Mouse (Mus musculus): ENCODE measurements around the gene Comt. TPM values are rescaled to one million over a fixed set of nuclear protein-coding genes. Genes with fewer than 3 reads are reported as not detected.
A peak's percentile ranks its signal among the peaks of the same experiment; 100 is the strongest.

Comt gene
- polyA plus RNA-seq, 1 experiment from 2014 or later, result 90.1 TPM

DNA sequence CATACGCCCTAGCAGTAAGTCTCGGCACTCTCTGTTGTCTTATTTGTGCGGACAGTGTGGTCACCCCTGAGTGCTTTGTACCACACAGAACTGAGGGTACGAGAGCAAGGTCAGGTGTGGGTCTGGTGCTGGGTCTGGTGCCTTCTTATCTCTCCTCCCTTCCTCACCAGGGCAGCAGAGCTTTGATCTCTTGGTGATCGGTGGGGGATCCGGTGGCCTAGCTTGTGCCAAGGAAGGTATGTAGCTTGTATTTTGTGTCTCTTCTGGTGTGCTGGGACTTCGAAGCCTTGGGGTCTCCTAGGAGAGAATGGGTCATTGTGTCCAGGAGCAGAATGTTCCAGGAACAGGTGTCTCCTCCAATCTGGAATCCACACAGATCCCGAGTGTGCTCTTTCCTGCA, 3.0 kb upstream of the Comt start:
- H3K36me3 ChIP-seq (ENCODE audit: control insufficient read depth, insufficient read depth, low read length), result no peaks in the 10 kb centered on the region; the same call in 1 of the 2 replicates
- no peak for ATAC-seq (replicated peaks; ENCODE audit: insufficient number of reproducible peaks, low FRiP score, low TSS enrichment)
- H3K4me2 ChIP-seq, result peak overlapping the region; percentile 49
- no peaks in the 10 kb centered on the region for H3K27me3 ChIP-seq (ENCODE audit: control insufficient read depth, insufficient read depth, low read length)
- 0 out of 2 replicates have a peak overlapping the region, but pooled peaks have one; percentile 52 for H3K9ac ChIP-seq (ENCODE audit: low read depth, low read length)
- 0 out of 2 replicates have a peak overlapping the region, but pooled peaks have one; percentile 78 for H3K27ac ChIP-seq (ENCODE audit: low read depth, low read length)
- H3K9me3 ChIP-seq (replicated peaks; ENCODE audit: control insufficient read depth, low read length), result no peaks in the 10 kb centered on the region
- peak overlapping the region; percentile 25 for H3K4me3 ChIP-seq (ENCODE audit: low read depth, low read length)
- WGBS (ENCODE audit: insufficient replicate concordance), result 78% methylated on average over 8 of the region's 8 CpGs
- H3K4me1 ChIP-seq (ENCODE audit: control insufficient read depth, insufficient read depth, low read length), result peaks cover 16% of the 10 kb centered on the region

DNA sequence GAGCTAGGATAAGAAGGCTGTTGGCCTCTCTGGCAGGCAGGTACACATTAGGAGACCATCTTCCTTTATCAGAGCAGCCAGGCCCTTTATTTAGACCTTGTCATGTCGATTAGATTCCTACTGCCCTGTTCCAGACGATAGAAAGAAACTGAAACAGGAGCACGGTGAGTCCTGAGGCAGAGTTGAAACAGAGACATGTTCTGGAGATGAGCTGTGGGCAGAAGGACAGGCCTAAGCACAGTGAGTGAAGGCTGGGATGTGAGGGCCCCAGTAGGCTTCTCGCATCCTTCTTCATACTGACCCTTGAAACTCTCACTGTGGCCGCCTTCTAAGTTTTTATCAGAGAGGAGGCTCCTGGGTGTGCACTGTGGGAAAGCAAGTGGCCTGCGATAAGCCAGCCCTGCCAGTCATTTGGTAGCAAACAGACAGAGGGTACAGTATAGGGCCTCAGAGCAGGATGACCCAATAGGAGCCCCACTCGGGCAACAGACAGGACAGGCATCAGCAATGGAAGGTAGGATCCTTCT, 1.9 kb upstream of the Comt start:
- peak overlapping the region; percentile 25 for H3K4me3 ChIP-seq (ENCODE audit: low read depth, low read length)
- H3K4me2 ChIP-seq, result peak overlapping the region; percentile 74
- peak; percentile 87 for ATAC-seq (replicated peaks; ENCODE audit: insufficient number of reproducible peaks, low FRiP score, low TSS enrichment)
- H3K36me3 ChIP-seq (ENCODE audit: control insufficient read depth, insufficient read depth, low read length), result no peaks in the 10 kb centered on the region
- 62% methylated on average over 7 of the region's 7 CpGs for WGBS (ENCODE audit: insufficient replicate concordance)
- H3K27me3 ChIP-seq (ENCODE audit: control insufficient read depth, insufficient read depth, low read length), result no peaks in the 10 kb centered on the region
- peak overlapping the region; percentile 78 for H3K27ac ChIP-seq (ENCODE audit: low read depth, low read length)
- peak overlapping the region; percentile 46; the same call in 1 of the 2 replicates for H3K9ac ChIP-seq (ENCODE audit: low read depth, low read length)
- no peaks in the 10 kb centered on the region for H3K9me3 ChIP-seq (replicated peaks; ENCODE audit: control insufficient read depth, low read length)
- H3K4me1 ChIP-seq (ENCODE audit: control insufficient read depth, insufficient read depth, low read length), result peaks cover 25% of the 10 kb centered on the region

DNA sequence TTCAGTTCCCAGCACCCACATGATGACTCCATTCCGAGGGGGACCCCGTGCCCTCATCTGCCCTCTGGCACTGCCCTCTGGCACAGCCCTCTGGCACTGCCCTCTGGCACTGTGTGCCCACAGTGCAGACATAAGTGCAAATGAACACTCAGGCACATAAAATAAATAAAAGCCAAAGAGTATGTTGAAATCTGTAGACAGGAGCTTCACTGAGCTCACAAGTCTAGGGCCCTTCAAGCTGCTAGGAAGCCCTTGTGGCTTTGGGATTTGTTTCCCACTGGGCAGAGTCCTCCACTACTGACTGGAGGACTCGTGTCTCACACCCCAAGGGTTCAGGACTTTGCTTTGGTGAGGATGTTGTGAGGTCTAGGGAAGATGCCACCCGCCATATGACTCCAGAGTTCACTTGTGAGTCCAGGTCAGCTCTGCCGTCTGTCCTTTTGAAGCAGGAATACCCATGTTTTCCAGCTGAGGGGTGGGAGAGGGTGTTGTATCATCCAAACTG, 1.4 kb upstream of the Comt start:
- no peak for ATAC-seq (replicated peaks; ENCODE audit: insufficient number of reproducible peaks, low FRiP score, low TSS enrichment)
- Histone ChIP-seq H3K9me3 (replicated peaks; ENCODE audit: control insufficient read depth, low read length) (no peaks in the 10 kb centered on the region), H3K4me3 (ENCODE audit: low read depth, low read length) (no peak overlapping the region), H3K27me3 (ENCODE audit: control insufficient read depth, insufficient read depth, low read length) (no peaks in the 10 kb centered on the region), H3K4me1 (ENCODE audit: control insufficient read depth, insufficient read depth, low read length) (peaks cover 25% of the 10 kb centered on the region), H3K27ac (ENCODE audit: low read depth, low read length) (peak overlapping the region; percentile 78), H3K36me3 (ENCODE audit: control insufficient read depth, insufficient read depth, low read length) (no peaks in the 10 kb centered on the region), H3K4me2 (peak overlapping the region; percentile 74), H3K9ac (ENCODE audit: low read depth, low read length) (peak overlapping the region; percentile 46; the same call in 1 of the 2 replicates)
- 82% methylated on average over 5 of the region's 5 CpGs for WGBS (ENCODE audit: insufficient replicate concordance)

DNA sequence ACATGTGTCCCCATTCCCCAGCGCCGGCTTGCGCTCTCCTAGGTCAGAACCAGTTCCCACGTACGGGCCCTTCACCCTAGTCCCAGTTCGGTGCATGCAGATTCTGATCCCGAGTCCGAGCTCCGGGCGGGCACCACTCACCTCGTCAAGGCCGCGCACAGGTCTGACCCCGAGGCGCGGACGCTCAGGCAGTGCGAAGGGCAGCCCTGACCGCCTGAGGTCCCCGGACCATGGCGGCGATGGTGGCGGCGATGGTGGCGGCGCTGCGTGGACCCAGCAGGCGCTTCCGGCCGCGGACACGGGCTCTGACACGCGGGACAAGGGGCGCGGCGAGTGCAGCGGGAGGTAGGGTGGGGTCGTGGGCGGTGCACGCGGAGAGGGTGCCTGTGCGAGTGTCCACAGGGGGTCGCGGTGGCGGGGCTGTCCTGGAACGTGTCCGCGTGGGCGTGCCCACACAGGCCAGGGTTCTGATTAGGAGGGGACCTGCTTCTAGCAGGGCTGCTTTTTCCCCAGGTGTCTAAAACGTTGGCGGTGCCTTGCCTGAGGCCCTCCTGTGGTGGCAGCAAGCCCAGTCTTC, 349 bp downstream of the Comt start, which contains the start of gene Txnrd2:
Gene Txnrd2, plus strand, starts transcription at position 170 of the 577 bp plus-strand sequence.
- under 1% methylated on average over 52 of the region's 52 CpGs for WGBS (ENCODE audit: insufficient replicate concordance)
- Histone ChIP-seq H3K9me3 (replicated peaks; ENCODE audit: control insufficient read depth, low read length) (no peaks in the 10 kb centered on the region), H3K9ac (ENCODE audit: low read depth, low read length) (peak within 1 kb of the TSS; percentile 95), H3K4me3 (ENCODE audit: low read depth, low read length) (peak within 1 kb of the TSS; percentile 90), H3K4me2 (peak within 1 kb of the TSS; percentile 74), H3K27me3 (ENCODE audit: control insufficient read depth, insufficient read depth, low read length) (no peaks in the 10 kb centered on the region), H3K27ac (ENCODE audit: low read depth, low read length) (peak within 1 kb of the TSS; percentile 70), H3K4me1 (ENCODE audit: control insufficient read depth, insufficient read depth, low read length) (peaks cover 25% of the 10 kb centered on the region), H3K36me3 (ENCODE audit: control insufficient read depth, insufficient read depth, low read length) (no peaks in the 10 kb centered on the region)
- peak; percentile 83 for ATAC-seq (replicated peaks; ENCODE audit: insufficient number of reproducible peaks, low FRiP score, low TSS enrichment)

DNA sequence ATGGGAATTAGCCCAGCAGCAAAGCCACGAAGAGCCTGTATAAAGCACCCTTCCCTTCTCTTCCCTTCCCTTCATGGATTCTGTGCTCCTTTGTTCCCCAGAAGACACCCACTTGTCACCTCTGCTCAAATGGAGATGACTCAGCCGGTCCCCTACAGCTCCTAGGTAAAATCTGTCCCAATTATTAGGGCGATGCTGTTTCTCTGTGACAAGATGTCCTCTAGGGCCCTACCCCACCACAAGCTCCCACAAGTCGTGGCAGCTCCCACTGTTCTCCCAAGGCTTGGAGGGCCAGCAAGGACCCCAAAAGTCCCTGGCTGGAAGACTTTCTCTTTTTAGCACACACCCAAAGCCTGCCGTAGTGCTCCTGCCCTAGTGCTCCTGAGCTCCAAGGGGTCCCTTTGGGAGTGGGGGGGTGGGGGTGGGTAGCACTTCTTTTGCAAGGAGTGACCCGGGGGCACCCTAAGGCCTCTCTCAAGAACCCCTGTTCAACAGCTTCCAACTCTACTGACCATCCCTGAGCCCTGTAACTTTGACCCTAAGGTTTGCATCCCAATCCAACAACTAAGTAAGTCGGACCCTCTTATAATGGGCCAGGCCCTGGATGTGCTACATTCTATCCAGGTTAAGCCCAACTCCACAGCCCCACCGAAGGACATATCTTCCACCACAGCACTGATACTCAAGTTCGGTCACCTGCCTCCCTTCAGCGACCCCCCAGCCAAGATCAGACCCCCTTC, 1.0 kb downstream of the Comt start:
- H3K27ac ChIP-seq (ENCODE audit: low read depth, low read length), result peak overlapping the region; percentile 70
- peak overlapping the region; percentile 95 for H3K9ac ChIP-seq (ENCODE audit: low read depth, low read length)
- H3K9me3 ChIP-seq (replicated peaks; ENCODE audit: control insufficient read depth, low read length), result no peaks in the 10 kb centered on the region
- no peaks in the 10 kb centered on the region for H3K27me3 ChIP-seq (ENCODE audit: control insufficient read depth, insufficient read depth, low read length)
- 15% methylated on average over 10 of the region's 10 CpGs for WGBS (ENCODE audit: insufficient replicate concordance)
- H3K36me3 ChIP-seq (ENCODE audit: control insufficient read depth, insufficient read depth, low read length), result no peaks in the 10 kb centered on the region
- no peak for ATAC-seq (replicated peaks; ENCODE audit: insufficient number of reproducible peaks, low FRiP score, low TSS enrichment)
- H3K4me3 ChIP-seq (ENCODE audit: low read depth, low read length), result peak overlapping the region; percentile 90
- H3K4me1 ChIP-seq (ENCODE audit: control insufficient read depth, insufficient read depth, low read length), result peaks cover 25% of the 10 kb centered on the region
- H3K4me2 ChIP-seq, result peak overlapping the region; percentile 74

DNA sequence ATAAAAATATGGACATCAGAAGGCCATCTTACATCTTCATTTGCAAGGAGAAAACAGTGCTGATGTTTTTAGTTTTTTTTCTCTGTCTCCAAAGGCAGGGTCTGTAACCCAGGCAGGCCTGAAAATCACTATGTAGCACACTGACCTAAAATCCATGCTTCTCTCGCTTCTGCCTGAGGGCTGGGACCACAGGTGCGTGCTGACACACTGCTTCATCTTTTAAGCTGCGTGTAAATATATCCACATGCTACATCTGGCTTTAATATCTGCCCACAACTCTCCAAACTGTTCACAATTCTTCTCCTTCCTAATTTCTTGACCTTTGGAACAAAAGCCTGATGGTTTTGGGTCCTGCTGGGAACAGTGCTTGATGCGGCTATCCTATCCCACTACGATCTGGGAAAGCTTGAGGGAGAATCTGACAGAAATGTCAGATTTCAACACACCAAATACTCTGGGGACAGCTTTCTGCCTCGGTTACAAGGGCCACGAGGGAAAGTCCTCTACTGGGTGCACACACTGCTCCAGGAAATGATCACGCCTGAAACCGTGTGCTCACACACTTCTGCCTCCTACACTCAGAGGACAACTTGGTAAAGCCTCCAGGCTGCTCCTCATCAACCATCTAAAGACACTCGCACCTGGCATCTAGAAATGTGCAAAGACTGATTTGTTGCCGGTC, 2.1 kb downstream of the Comt start:
- peak overlapping the region; percentile 74 for H3K4me2 ChIP-seq
- ATAC-seq (replicated peaks; ENCODE audit: insufficient number of reproducible peaks, low FRiP score, low TSS enrichment), result no peak
- H3K9ac ChIP-seq (ENCODE audit: low read depth, low read length), result no peak overlapping the region
- H3K27ac ChIP-seq (ENCODE audit: low read depth, low read length), result peak overlapping the region; percentile 3; the same call in 1 of the 2 replicates
- H3K27me3 ChIP-seq (ENCODE audit: control insufficient read depth, insufficient read depth, low read length), result no peaks in the 10 kb centered on the region
- WGBS (ENCODE audit: insufficient replicate concordance), result 81% methylated on average over 11 of the region's 11 CpGs
- H3K4me1 ChIP-seq (ENCODE audit: control insufficient read depth, insufficient read depth, low read length), result peaks cover 25% of the 10 kb centered on the region
- H3K4me3 ChIP-seq (ENCODE audit: low read depth, low read length), result no peak overlapping the region
- no peaks in the 10 kb centered on the region for H3K9me3 ChIP-seq (replicated peaks; ENCODE audit: control insufficient read depth, low read length)
- no peaks in the 10 kb centered on the region for H3K36me3 ChIP-seq (ENCODE audit: control insufficient read depth, insufficient read depth, low read length)

DNA sequence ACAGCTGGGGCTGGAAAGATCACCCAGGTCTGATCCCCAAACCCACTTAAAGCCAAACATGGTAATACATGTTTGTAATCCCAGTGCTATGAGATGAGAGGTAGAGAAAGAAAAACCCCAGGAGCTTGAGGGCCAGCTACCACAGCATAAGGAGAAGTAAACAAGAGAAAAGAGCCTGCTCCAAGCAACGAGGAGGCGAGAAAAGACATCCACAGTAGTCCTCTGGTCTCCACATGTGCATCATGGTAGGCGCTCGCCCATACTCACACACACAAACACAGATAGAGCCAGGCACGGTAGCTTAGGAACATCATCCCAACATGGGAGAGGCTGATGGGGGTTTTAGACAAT, 2.8 kb downstream of the Comt start:
- Histone ChIP-seq H3K36me3 (ENCODE audit: control insufficient read depth, insufficient read depth, low read length) (no peaks in the 10 kb centered on the region), H3K4me1 (ENCODE audit: control insufficient read depth, insufficient read depth, low read length) (peaks cover 25% of the 10 kb centered on the region), H3K27me3 (ENCODE audit: control insufficient read depth, insufficient read depth, low read length) (no peaks in the 10 kb centered on the region), H3K4me2 (peak overlapping the region; percentile 74; the same call in 1 of the 2 replicates), H3K9me3 (replicated peaks; ENCODE audit: control insufficient read depth, low read length) (no peaks in the 10 kb centered on the region), H3K4me3 (ENCODE audit: low read depth, low read length) (no peak overlapping the region), H3K27ac (ENCODE audit: low read depth, low read length) (peak overlapping the region; percentile 3; the same call in 1 of the 2 replicates), H3K9ac (ENCODE audit: low read depth, low read length) (no peak overlapping the region)
- WGBS (ENCODE audit: insufficient replicate concordance), result 89% methylated on average over 5 of the region's 5 CpGs
- no peak for ATAC-seq (replicated peaks; ENCODE audit: insufficient number of reproducible peaks, low FRiP score, low TSS enrichment)

DNA sequence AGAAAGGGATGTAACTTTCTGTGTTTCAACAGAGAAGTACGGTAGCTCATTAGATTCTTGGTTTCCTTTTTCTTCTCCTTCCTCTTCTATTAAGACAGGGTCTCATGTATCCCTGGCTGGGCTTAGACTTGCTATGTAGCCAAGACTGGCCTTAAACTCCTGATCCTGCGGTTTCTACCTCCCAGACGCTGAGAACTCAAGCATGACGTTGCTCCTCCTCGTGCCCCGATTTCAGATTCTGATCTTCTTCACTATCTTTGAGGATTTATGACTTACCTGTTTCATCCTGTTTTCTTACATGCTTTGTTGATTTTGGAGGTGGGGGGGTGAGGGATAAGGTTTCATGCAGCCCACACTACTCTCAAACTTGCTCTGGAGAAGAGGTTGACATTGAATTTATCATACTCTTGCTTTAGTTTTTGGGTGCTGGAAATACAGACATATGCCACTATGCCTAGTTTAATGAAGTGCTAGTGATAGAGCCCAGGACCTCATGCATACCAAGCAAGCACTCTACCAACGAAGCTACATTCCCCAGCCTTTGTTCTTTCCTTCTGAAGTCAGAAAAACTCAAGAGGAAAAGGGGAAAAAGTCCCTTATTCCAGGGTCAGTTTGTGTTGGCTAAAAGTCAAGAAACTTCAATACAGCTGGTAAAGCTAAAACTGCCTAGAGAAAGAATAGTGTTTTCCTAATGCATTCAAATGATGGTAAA, 3.3 kb downstream of the Comt start:
- 84% methylated on average over 7 of the region's 7 CpGs for WGBS (ENCODE audit: insufficient replicate concordance)
- Histone ChIP-seq H3K27me3 (ENCODE audit: control insufficient read depth, insufficient read depth, low read length) (no peaks in the 10 kb centered on the region), H3K9me3 (replicated peaks; ENCODE audit: control insufficient read depth, low read length) (no peaks in the 10 kb centered on the region), H3K9ac (ENCODE audit: low read depth, low read length) (no peak overlapping the region), H3K36me3 (ENCODE audit: control insufficient read depth, insufficient read depth, low read length) (no peaks in the 10 kb centered on the region), H3K4me1 (ENCODE audit: control insufficient read depth, insufficient read depth, low read length) (peaks cover 23% of the 10 kb centered on the region), H3K4me3 (ENCODE audit: low read depth, low read length) (no peak overlapping the region), H3K27ac (ENCODE audit: low read depth, low read length) (no peak overlapping the region), H3K4me2 (peak overlapping the region; percentile 74; the same call in 1 of the 2 replicates)
- no peak for ATAC-seq (replicated peaks; ENCODE audit: insufficient number of reproducible peaks, low FRiP score, low TSS enrichment)

Data from heart, embryonic 11.5 days (tissue).